In genomic region chr19:12796328-12796931, GRCm38 (mm10) we compare ENCODE assay signal across 8 mouse cellular contexts. TPM values are rescaled to one million over a fixed set of nuclear protein-coding genes. Genes with fewer than 3 reads are reported as not detected.
DNase-seq lines count a peak whose midpoint lies in the region; ATAC-seq lines count a peak whose summit lies in the region.

No protein-coding gene starts in this region.

- H3K4me2 ChIP-seq in forebrain, embryonic 13.5 days: peak overlapping the region; percentile 77
- H3K4me2 ChIP-seq in lung, embryonic 15.5 days: peak overlapping the region; percentile 79

- ATAC-seq in forebrain, embryonic 13.5 days: peak; percentile 4
- ATAC-seq in inflammation-experienced regulatory T-cells, adult 6 months: peak; percentile 75
- peak; percentile 6 for ATAC-seq in lung, embryonic 15.5 days (ENCODE audit: borderline replicate concordance, extremely low read depth, low FRiP score, low TSS enrichment)
- peak; percentile 51 for ATAC-seq in neutrophil, adult 5-6 weeks (ENCODE audit: extremely low read depth, insufficient number of reproducible peaks, low FRiP score, poor library complexity, severe bottlenecking)

- no peaks in the 10 kb centered on the region for H3K9me3 ChIP-seq in forebrain, embryonic 13.5 days (replicated peaks)
- no peaks in the 10 kb centered on the region for H3K9me3 ChIP-seq in lung, embryonic 15.5 days

- peaks cover 15% of the 10 kb centered on the region for H3K4me1 ChIP-seq in forebrain, embryonic 13.5 days
- peaks cover 7% of the 10 kb centered on the region for H3K4me1 ChIP-seq in lung, embryonic 15.5 days

- no peaks in the 10 kb centered on the region for H3K36me3 ChIP-seq in forebrain, embryonic 13.5 days (ENCODE audit: poor library complexity, severe bottlenecking)
- no peaks in the 10 kb centered on the region for H3K36me3 ChIP-seq in lung, embryonic 15.5 days

- peak overlapping the region; percentile 74 for H3K9ac ChIP-seq in forebrain, embryonic 13.5 days
- peak overlapping the region; percentile 64 for H3K9ac ChIP-seq in lung, embryonic 15.5 days

- peak; percentile 52 for DNase-seq in gastrocnemius, adult 18-20 months (ENCODE audit: low spot score)
- no peak for DNase-seq in gastrocnemius, postnatal 25 days
- peak; percentile 68 for DNase-seq in adrenal gland, postnatal 10 days
- DNase-seq in thymus, postnatal 14 days: peak; percentile 76

- H3K4me3 ChIP-seq in forebrain, embryonic 13.5 days: peak overlapping the region; percentile 95
- peak overlapping the region; percentile 98 for H3K4me3 ChIP-seq in lung, embryonic 15.5 days

- peak overlapping the region; percentile 90 for H3K27ac ChIP-seq in forebrain, embryonic 13.5 days
- peak overlapping the region; percentile 100 for H3K27ac ChIP-seq in lung, embryonic 15.5 days

- under 1% methylated on average over 29 of the region's 29 CpGs for WGBS in forebrain, embryonic 13.5 days
- under 1% methylated on average over 29 of the region's 29 CpGs for WGBS in lung, embryonic 15.5 days

- H3K27me3 ChIP-seq in forebrain, embryonic 13.5 days: no peaks in the 10 kb centered on the region
- no peaks in the 10 kb centered on the region for H3K27me3 ChIP-seq in lung, embryonic 15.5 days

RNA-seq across cellular contexts. Expression of gene Lpxn, which starts 0.4 kb away (rescaled TPM):
- total RNA-seq in gastrocnemius, adult 18-20 months (2021): under 1 TPM; 0.25 to 0.38 TPM
- under 1 TPM; 0.36 to 0.38 TPM for total RNA-seq in gastrocnemius, postnatal 25 days (2021)
- total RNA-seq in adrenal gland, postnatal 10 days (2021): 1 to 10 TPM; 2.0 to 2.1 TPM
- 0.74 and 0.94 TPM in 2 replicates for polyA plus RNA-seq in forebrain, embryonic 13.5 days (2015; fragmentation: Nextera tagmentation; extraction: Ambion mirVana)
- polyA plus RNA-seq in inflammation-experienced regulatory T-cells, adult 6 months (2017; shearing (Covaris generic)): 100 to 1,000 TPM; 257 to 302 (median 261) TPM
- 1.7 and 2.5 TPM in 2 replicates for polyA plus RNA-seq in lung, embryonic 15.5 days (2015; fragmentation: Nextera tagmentation; extraction: Ambion mirVana)
- total RNA-seq in neutrophil, adult 5-6 weeks (2017): 49.7 and 54.9 TPM in 2 replicates

RNA-seq across cellular contexts. Expression of gene Zfp91, which starts 0.5 kb away (rescaled TPM):
- 100 to 1,000 TPM; 131 to 144 TPM for total RNA-seq in gastrocnemius, adult 18-20 months (2021)
- 10 to 100 TPM; 82.9 to 97.8 TPM for total RNA-seq in gastrocnemius, postnatal 25 days (2021)
- 10 to 100 TPM; 80.6 to 86.3 TPM for total RNA-seq in adrenal gland, postnatal 10 days (2021)
- 16.3 and 16.8 TPM in 2 replicates for polyA plus RNA-seq in forebrain, embryonic 13.5 days (2015; fragmentation: Nextera tagmentation; extraction: Ambion mirVana)
- 10 to 100 TPM; 17.7 to 22.3 (median 19.1) TPM for polyA plus RNA-seq in inflammation-experienced regulatory T-cells, adult 6 months (2017; shearing (Covaris generic))
- polyA plus RNA-seq in lung, embryonic 15.5 days (2015; fragmentation: Nextera tagmentation; extraction: Ambion mirVana): 14.1 and 14.7 TPM in 2 replicates
- 74.2 and 77.0 TPM in 2 replicates for total RNA-seq in neutrophil, adult 5-6 weeks (2017)

RNA-seq across cellular contexts. Expression of gene Cntf, which starts 31.0 kb away (rescaled TPM):
- total RNA-seq in gastrocnemius, adult 18-20 months (2021): 1 to 10 TPM; 1.8 to 2.0 TPM
- 1 to 10 TPM; 3.2 to 3.4 TPM for total RNA-seq in gastrocnemius, postnatal 25 days (2021)
- total RNA-seq in adrenal gland, postnatal 10 days (2021): 1 to 10 TPM; 2.9 to 3.5 TPM
- 1.9 and 2.3 TPM in 2 replicates for polyA plus RNA-seq in forebrain, embryonic 13.5 days (2015; fragmentation: Nextera tagmentation; extraction: Ambion mirVana)
- polyA plus RNA-seq in inflammation-experienced regulatory T-cells, adult 6 months (2017; shearing (Covaris generic)): 1 to 10 TPM; 2.4 to 4.2 (median 3.7) TPM
- polyA plus RNA-seq in lung, embryonic 15.5 days (2015; fragmentation: Nextera tagmentation; extraction: Ambion mirVana): 1.2 and 1.3 TPM in 2 replicates
- 1.4 and 2.2 TPM in 2 replicates for total RNA-seq in neutrophil, adult 5-6 weeks (2017)

RNA-seq across cellular contexts. Expression of gene Gm5244, which starts 50.1 kb away (rescaled TPM):
- total RNA-seq in gastrocnemius, adult 18-20 months (2021): not detected
- total RNA-seq in gastrocnemius, postnatal 25 days (2021): not detected
- not detected for total RNA-seq in adrenal gland, postnatal 10 days (2021)
- polyA plus RNA-seq in forebrain, embryonic 13.5 days (2015; fragmentation: Nextera tagmentation; extraction: Ambion mirVana): not detected in 2 replicates
- under 1 TPM; 0.47 to 0.91 (median 0.54) TPM for polyA plus RNA-seq in inflammation-experienced regulatory T-cells, adult 6 months (2017; shearing (Covaris generic))
- polyA plus RNA-seq in lung, embryonic 15.5 days (2015; fragmentation: Nextera tagmentation; extraction: Ambion mirVana): not detected in 2 replicates
- total RNA-seq in neutrophil, adult 5-6 weeks (2017): 1.5 and 1.9 TPM in 2 replicates

Comparison
In these comparisons a context has a peak if more than half of its experiments do, and no peak if none do; other contexts are left out.
1. ATAC-seq: peak in every context shown above with its lines; median percentile 75 in inflammation-experienced regulatory T-cells, adult 6 months; 51 in neutrophil, adult 5-6 weeks; 6 in lung, embryonic 15.5 days; 4 in forebrain, embryonic 13.5 days.
2. RNA of gene Lpxn, which starts 0.4 kb away (total RNA-seq): 49.7 to 54.9 TPM in neutrophil, adult 5-6 weeks; 2.0 to 2.1 TPM in adrenal gland, postnatal 10 days, 0.25 to 0.38 TPM in gastrocnemius, adult 18-20 months and 0.36 to 0.38 TPM in gastrocnemius, postnatal 25 days; every median in the first group is over 10 times any median in the second.